Mouse (Mus musculus) adrenal gland, adult (tissue): ENCODE results near the gene Taar7d.
A peak's percentile ranks its signal among the peaks of the same experiment; 100 is the strongest.
"Not testable (repeated sequence)": the region's sequence is repeated elsewhere in the genome, so short reads cannot be mapped to it uniquely, and the experiment has no call there.

ENCODE experiments used
- DNase-seq, 2 experiments: peaks; one replicate each; pipeline ENCODE4 v3.0.0; 2022 to 2023; ENCODE audit warnings: low spot score in 1 of 2; ENCODE audit not compliant: inconsistent age in 2 of 2

Taar7d gene

DNA sequence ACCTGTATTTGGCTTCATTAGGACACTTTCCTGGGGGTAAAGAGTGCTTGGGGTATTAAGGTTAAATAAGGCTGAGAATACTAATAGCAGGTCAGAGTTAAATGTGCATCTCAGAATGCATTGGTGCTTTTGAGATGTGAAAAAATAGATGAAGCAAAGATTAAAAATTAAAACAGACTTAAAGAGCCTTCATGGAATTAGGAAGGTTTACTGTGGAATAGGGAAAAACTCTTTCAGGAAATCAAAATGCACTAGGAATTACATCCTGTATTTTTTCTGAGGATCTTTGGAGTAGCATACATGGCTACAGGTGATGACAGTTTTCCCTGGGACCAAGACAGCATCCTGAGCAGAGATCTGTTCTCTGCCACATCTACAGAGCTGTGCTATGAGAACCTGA is at the start of gene Taar7d:
Gene Taar7d (plus strand): TSS at position 301 of the 400 bp plus-strand sequence.
- no peak for DNase-seq

DNA sequence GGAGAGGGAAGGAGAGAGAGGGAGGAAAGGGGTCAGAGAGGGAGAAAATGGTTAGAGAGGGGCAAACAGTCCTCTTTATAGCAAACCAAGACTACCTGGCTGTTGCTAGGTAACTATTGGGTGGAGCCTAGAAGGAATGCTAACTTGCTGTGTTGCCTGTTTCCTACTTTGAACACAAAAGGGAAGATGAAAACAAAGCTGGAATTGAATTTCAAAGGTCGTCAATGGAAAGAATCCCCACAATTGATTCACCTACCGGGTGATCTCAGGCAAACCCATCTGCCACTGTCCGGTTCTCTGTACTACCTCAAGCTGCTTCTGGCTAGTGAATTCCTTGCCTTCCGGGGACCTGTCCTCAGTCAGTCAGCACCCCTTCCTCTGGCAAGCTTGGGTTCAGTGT is 49.1 kb upstream of the Taar7d start:
- DNase-seq = no peak

DNA sequence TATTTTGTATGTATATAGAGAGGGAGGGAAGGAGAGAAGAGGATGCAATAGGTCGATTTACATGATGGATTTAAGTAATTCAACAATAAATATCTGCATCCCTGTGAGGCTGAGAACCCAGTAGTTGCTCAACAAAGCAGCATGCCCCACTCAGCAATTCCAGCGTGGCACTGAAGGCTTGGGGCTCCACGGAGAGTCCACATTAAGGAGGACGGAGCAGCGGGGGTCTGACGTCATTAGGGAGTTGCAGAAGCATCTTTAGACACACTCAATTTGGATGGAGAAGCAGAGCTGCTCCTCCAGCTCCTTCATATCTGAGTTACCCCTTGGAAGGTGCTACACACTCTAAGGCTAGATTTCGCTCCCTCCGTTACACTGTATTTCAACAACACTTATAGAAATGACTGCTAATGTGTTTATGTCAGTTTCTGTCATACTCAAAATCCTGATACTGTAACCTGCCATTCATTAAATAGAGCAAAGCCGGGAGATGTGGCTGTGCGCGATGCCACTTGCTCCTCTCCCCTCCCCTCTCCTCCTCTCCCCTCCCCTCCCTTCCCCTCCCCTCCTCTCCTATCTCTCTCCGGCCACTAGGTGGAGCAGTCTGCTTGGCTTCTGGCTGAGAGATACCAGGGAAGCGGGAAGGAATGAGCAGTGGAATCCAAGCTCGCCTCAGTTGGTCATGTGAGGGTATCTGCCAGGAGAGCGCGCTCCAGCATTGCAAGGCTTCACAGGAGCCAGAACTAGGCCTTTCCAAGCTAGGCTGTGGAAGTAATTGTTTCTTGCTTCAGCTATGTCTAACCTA is 47.9 kb upstream of the Taar7d start:
- peak; percentile 76 to 91 for DNase-seq

DNA sequence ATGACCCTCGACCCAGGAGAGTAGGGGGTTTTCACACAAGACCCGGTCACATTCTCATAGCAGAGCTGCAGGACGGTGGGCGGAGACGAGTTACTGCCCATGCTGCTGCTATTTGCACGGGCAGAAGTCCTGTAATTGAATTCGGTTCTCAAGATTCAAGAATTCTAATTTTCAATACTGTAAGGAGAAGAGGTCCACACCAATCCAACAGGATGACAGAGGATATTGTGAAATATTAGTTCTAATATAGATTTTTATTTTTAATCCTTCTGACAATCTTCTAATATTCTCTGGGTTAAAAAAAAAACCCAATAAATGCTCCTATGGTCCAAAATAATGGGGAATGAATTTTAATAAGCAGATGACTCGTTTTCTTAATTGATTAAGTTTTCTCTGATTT is 41.5 kb upstream of the Taar7d start, which contains the start of gene Taar6:
Gene Taar6 (minus strand): TSS at position 101 of the 400 bp plus-strand sequence.
- no peak for DNase-seq

DNA sequence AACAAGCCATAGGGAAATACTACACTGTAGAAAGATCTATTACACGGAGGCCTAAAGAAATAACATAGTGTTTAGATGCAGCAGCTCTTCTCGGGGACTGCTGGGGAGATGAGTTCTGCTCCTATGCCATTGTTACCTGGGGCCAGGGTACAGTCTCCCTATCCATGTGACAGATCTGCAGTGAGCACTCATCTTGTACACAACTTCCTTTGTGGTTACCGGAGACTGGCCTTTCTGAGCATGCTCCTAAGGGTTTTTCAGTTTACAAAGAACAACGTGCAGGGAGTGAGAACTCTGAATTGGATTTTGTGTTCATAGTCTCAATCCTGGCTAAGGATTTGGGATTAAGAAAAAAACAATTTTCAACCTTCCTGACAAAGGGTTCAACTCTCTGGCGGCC is 40.6 kb upstream of the Taar7d start:
- no peak for DNase-seq

DNA sequence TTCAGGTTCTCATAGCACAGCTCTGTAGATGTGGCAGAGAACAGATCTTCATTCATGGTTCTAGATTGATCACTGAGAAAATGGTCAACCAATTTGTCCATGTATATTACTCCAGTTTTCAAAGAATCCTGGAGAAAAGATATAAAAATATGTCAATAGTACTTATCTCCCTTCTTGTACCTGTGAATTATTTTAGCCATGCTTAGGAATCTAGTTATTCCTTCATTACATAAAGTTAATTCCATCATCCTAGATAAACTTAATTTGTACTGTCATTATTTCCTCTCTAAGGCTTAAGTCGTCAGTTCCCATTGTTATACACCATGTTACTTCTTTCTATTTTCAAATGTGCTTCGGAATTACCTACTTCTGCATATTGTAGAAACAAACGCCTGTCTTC is 33.6 kb upstream of the Taar7d start, which contains the start of gene Taar7a:
Gene Taar7a (minus strand): TSS at position 101 of the 400 bp plus-strand sequence.
- no peak for DNase-seq

DNA sequence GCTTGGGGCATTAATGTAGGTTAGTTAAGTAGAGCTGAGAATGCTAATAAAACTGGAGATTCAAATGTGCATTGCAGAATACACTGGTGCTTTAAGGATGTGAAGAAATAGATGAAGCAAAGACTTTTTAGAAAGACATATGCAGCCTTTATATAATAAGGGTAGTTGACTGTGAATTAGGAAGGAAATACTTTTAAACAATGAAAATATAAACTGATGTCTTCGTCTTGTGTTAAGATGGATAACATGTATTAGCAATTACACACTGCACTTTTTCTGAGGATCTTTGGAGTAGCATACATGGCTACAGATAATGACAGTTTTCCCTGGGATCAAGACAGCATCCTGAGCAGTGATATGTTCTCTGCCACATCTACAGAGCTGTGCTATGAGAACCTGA is 27.4 kb upstream of the Taar7d start, which contains the start of gene Taar7b:
Gene Taar7b (plus strand): TSS at position 301 of the 400 bp plus-strand sequence.
- DNase-seq = no peak

DNA sequence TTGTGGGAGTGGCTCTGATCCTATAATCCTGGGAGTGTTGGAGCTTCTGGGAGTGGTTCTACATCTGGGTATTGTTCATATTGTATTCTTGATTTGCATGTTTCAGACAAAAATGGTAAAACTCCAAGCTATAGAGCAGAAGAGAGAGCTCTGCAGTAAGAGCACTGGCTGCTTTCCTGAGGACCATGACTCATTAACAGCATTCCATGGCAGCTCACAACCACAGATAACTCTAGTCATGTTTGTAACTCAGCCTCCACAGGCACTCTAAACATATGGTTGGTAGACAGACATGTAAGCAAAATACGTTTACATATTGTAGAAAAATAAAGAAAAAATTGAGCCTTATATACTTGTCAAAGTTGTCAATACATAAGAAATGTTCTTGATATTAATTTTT is 20.6 kb upstream of the Taar7d start:
- DNase-seq = no peak

DNA sequence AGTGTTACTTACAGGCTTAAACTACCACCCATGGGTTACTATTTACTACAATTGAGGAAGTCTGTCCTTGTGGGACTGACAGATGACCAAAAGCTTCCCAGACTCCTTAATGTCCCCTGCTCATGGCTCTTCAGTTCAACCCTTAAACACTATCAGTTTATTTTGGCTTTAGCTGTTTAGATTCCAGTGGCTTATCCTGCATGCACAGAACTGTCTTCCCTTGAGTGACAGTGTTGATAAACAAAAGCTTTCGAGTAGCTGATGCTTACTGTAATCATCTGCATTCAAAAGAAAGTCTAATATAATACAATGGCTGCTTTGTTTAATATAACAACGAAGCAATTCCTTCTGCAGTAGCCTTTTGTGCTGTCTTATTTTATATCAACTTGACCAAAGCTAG is 20.0 kb upstream of the Taar7d start:
- no peak for DNase-seq

DNA sequence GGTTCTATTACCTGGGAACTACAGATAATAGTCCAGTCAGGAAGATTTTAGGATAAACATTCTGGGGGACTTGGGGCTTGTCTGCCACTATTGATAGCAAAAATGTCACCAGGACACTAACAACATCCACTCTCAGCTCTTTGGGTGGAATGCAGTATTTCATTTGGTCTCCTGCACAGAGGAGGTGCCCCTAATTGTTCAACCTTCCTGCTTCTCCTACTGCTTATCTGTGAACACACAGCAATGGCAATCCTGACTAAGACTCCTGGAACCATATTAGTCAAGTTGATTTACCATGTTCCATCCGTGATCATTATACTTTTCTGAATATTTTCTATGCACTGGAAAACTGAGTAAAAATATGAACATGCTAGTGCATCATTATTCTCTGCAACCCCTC is 18.9 kb upstream of the Taar7d start:
- DNase-seq = no peak

DNA sequence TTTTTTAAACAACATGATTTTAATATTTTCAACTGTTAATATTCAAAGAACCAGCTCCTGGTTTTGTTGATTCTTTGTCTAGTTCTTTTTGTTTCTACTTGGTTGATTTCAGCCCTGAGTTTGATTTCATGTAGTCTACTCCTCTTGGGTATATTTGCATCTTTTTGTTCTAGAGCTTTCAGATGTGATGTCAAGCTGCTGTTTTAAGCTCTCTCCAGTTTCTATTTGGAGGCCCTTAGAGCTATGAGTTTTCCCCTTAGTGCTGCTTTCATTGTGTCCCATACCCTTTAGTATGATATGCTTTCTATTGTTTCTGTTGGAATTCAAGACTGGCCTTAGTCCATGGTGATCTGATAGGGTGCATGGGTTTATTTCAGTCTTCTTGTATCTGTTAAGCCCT is 4.3 kb downstream of the Taar7d start:
- no peak for DNase-seq

DNA sequence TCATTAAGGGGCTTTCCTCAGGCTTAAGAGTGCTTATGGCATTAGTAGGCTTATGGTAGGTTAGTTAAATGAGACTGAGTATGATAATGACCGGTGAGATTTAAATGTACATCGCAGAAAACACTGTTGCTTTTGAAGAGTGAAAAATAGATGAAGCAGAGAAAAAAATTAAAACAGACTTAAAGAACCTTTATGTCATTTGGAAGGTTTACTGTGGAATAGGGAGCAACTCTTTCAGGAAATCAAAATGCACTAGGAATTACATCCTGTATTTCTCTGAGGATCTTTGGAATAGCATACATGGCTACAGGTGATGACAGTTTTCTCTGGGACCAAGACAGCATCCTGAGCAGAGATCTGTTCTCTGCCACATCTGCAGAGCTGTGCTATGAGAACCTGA is 10.3 kb downstream of the Taar7d start, which contains the start of gene Taar7e:
Gene Taar7e (plus strand): TSS at position 301 of the 400 bp plus-strand sequence.
- DNase-seq = no peak

DNA sequence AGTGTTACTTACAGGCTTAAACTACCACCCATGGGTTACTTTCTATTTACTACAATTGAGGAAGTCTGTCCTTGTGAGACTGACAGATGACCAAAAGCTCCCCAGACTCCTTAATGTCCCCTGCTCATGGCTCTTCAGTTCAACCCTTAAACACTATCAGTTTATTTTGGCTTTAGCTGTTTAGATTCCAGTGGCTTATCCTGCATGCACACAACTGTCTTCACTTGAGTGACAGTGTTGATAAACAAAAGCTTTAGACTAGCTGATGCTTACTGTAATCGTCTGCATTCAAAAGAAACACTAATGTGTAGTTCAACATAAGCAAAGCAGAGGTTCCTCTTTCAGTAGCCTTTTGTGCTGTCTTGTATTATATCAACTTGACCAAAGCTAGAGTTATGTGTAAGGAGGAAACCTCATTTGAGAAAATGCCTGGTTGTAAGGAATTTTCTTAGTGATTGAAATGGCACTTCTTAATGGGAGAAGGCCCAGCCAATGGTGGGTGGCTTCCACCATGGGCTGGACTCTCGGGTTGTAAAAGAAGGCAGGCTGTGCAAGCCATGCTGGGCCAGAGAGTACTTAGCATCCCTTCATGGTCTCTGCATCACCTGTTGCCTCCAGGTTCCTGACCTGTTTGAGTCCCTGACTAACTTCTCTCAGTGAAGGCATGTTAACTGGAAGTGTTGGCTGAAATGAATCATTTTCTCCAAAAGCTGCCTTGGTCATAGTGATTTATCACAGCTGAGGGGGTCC is 13.3 kb downstream of the Taar7d start:
- DNase-seq = no peak

DNA sequence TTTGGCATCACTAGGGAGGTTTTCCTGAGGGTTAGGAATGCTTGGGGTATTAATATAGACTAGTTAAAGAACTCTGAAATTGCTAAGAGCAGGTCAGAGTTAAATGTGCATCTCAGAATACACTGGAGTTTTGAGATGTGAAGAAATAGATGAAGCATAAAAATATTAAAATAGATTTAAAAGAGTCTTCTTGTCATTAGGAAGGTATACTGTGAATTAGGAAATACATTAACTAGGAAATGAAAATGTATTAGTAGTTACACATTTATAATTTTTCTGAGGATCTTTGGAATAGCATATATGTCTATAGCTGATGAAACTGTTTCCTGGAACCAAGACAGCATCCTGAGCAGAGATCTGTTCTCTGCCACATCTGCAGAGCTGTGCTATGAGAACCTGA is 22.2 kb downstream of the Taar7d start, which contains the start of gene Taar7f:
Gene Taar7f (plus strand): TSS at position 301 of the 400 bp plus-strand sequence.
- no peak for DNase-seq

DNA sequence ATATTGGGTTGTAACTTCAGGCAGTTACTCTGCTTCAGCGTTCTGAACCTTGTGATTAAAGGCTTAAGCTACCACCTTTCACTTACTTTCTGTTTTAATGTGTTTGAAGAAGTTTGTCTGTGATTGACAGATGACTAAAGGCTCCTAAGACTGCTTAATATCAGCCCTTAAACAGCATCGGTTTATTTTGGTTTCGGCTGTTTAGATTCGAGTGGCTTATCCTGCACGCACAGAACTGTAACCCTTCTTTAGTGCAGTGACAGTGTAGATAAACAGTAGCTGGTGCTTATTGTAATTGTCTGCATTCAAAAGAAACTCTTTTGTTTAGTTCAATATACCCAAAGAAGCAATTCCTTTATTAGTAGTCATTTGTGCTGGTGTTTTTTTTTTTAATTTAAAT is 25.0 kb downstream of the Taar7d start:
- DNase-seq = no peak

DNA sequence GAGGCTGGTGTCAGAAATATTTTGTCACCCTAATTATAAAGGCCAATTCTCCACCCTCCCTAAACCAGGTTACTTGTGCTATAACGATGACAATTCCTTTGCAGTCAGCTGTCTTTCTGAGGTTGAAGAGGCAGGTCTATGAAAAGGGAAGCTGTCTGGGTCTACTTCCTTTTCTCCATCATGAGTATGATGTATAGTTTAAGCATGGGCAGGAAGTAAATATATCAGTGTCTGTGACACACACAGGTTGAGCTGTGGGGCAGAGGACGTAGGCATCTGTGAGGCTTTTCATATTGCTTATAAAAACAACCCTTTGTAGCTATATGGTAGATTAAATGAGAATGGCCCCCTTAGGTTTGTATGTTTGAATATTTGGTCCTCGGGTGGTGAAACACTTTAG is 32.0 kb downstream of the Taar7d start:
- DNase-seq = no peak

DNA sequence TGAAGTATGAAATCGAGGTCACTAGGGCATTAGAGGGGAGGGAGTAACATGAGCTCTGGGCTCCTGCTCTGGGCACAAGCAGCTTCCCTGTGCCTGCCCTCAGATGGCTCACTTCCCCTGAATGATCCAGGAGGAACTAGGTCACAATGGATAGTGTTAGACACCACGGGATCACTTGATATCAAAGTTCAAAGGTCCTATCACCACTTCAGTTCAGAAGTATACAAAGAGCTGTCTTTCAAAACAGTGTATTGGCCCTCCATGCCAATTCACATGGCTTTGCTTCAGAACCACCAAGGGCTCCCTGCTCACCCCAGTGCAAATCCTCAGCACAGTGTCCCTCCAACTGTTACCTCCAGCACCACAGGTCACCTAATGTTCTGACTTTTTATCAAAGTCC is 47.7 kb downstream of the Taar7d start:
- DNase-seq = not testable (repeated sequence)

DNA sequence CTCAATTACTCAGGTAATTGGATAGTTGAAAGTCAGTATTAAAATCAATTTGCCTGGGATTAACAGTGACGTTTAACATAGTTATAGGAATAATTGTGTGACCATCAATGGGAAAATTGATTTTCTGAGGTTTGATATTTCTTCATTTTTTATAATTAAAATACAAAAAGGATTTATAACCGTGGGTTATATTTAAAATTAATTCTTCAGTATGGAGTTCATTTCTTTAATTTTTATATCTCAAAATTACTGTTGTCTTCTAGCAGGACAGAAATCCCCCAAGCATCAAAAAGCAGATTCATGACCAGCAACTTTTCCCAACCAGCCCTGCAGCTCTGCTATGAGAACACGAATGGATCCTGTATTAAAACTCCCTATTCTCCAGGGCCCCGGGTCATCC is 49.2 kb downstream of the Taar7d start, which contains the start of gene Taar8a:
Gene Taar8a (plus strand): TSS at position 301 of the 400 bp plus-strand sequence.
- DNase-seq = not testable (repeated sequence)
